Mouse (Mus musculus) embryonic fibroblast, embryonic 13.5 days (primary cell): ENCODE results near the gene Txndc8. TPM values are rescaled to one million over a fixed set of nuclear protein-coding genes. Genes with fewer than 3 reads are reported as not detected.

ENCODE experiments used
- H3K27ac ChIP-seq: 2 replicates; pipeline ENCODE4 v1.5.1; 2012; ENCODE audit warnings: low read length, control low read depth, inconsistent platforms; ENCODE audit not compliant: insufficient read depth
- H3K4me1 ChIP-seq: 2 replicates; pipeline ENCODE4 v1.6.1; 2011; ENCODE audit warnings: low read length; ENCODE audit not compliant: control insufficient read depth, insufficient read depth
- H3K4me3 ChIP-seq: 2 replicates; pipeline ENCODE4 v1.5.1; 2011; ENCODE audit warnings: mild to moderate bottlenecking, control low read depth, low read length; ENCODE audit not compliant: insufficient read depth
- CTCF ChIP-seq: IDR thresholded peaks from 2 replicates; pipeline ENCODE4 v1.5.1; 2011; ENCODE audit warnings: mild to moderate bottlenecking, control low read depth, low read length, moderate library complexity, borderline replicate concordance; ENCODE audit not compliant: insufficient read depth
- POLR2A ChIP-seq: IDR thresholded peaks from 2 replicates; pipeline ENCODE4 v1.6.1; 2011; ENCODE audit warnings: low read depth, mild to moderate bottlenecking, control low read depth, low read length, moderate library complexity
- polyA plus RNA-seq: library from polyadenylated mRNA; stranded (reverse); fragments of >200 nt; gene quantifications from 2 replicates; pipeline ENCODE4 v1.2.4, GENCODE M21; 2011; ENCODE audit warnings: low read depth; ENCODE audit not compliant: missing spikeins, insufficient read length

The Txndc8 gene
- polyA plus RNA-seq, 1 experiment: not detected

GRCm38 (mm10) chr4:58032714-58033113, 23.8 kb upstream of the Txndc8 start:
- TF ChIP-seq CTCF: no peak
- no peak overlapping the region for H3K4me3 ChIP-seq
- H3K27ac ChIP-seq: peak overlapping the region; percentile 29; the same call in 1 of the 2 replicates
- peaks cover 4% of the 10 kb centered on the region for H3K4me1 ChIP-seq

- Histone ChIP-seq H3K4me1 (no peaks in the 10 kb centered on the region), H3K4me3 (no peak overlapping the region)
- TF ChIP-seq CTCF: no peak
Measured at GRCm38 (mm10) chr4:58003501-58003900, 5.4 kb downstream of the Txndc8 start.

GRCm38 (mm10) chr4:57991425-57991824, 17.5 kb downstream of the Txndc8 start:
- Histone ChIP-seq H3K4me3 (no peak overlapping the region), H3K27ac (no peak overlapping the region), H3K4me1 (no peaks in the 10 kb centered on the region)
- TF ChIP-seq POLR2A: no peak
- TF ChIP-seq CTCF: no peak

More at GRCm38 (mm10) chr4:58003501-58003900, 5.4 kb downstream of the Txndc8 start:
- H3K27ac ChIP-seq: no peak overlapping the region

GRCm38 (mm10) chr4:57974400-57975117, 34.4 kb downstream of the Txndc8 start:
- H3K4me3 ChIP-seq: no peak overlapping the region
- TF ChIP-seq POLR2A: no peak
- TF ChIP-seq CTCF: no peak
- H3K27ac ChIP-seq: no peak overlapping the region
- no peaks in the 10 kb centered on the region for H3K4me1 ChIP-seq

- Histone ChIP-seq H3K27ac (no peak overlapping the region), H3K4me3 (no peak overlapping the region), H3K4me1 (no peaks in the 10 kb centered on the region)
- TF ChIP-seq POLR2A (no peak), CTCF (no peak)
Measured at GRCm38 (mm10) chr4:57973592-57974268, 35.2 kb downstream of the Txndc8 start.

- TF ChIP-seq CTCF: no peak
- TF ChIP-seq POLR2A: no peak
- Histone ChIP-seq H3K4me3 (no peak overlapping the region), H3K4me1 (no peaks in the 10 kb centered on the region), H3K27ac (no peak overlapping the region)
Measured at GRCm38 (mm10) chr4:57970285-57970684, 38.6 kb downstream of the Txndc8 start.

- no peak overlapping the region for H3K27ac ChIP-seq
- H3K4me3 ChIP-seq: no peak overlapping the region
- TF ChIP-seq POLR2A: no peak
- no peak for TF ChIP-seq CTCF
- H3K4me1 ChIP-seq: peaks cover 3% of the 10 kb centered on the region; the same call in 1 of the 2 replicates
Measured at GRCm38 (mm10) chr4:57967195-57967594, 41.7 kb downstream of the Txndc8 start.

GRCm38 (mm10) chr4:57965516-57965915, 43.4 kb downstream of the Txndc8 start:
- Histone ChIP-seq H3K4me3 (no peak overlapping the region), H3K4me1 (peaks cover 3% of the 10 kb centered on the region; the same call in 1 of the 2 replicates), H3K27ac (no peak overlapping the region)
- TF ChIP-seq POLR2A (no peak), CTCF (no peak)

- Histone ChIP-seq H3K27ac (no peak overlapping the region), H3K4me3 (no peak overlapping the region), H3K4me1 (peaks cover 3% of the 10 kb centered on the region; the same call in 1 of the 2 replicates)
- no peak for TF ChIP-seq CTCF
Measured at GRCm38 (mm10) chr4:57964143-57964542, 44.8 kb downstream of the Txndc8 start.

- TF ChIP-seq POLR2A: no peak
- no peak for TF ChIP-seq CTCF
- Histone ChIP-seq H3K27ac (no peak overlapping the region), H3K4me1 (peaks cover 16% of the 10 kb centered on the region), H3K4me3 (no peak overlapping the region)
Measured at GRCm38 (mm10) chr4:57959056-57959455, 49.9 kb downstream of the Txndc8 start.
